Mouse (Mus musculus) G1E (cell line): ENCODE results near the gene Trmu. TPM values are rescaled to one million over a fixed set of nuclear protein-coding genes. Genes with fewer than 3 reads are reported as not detected.
"Not testable (repeated sequence)": the region's sequence is repeated elsewhere in the genome, so short reads cannot be mapped to it uniquely, and the experiment has no call there.

Source experiments
- ATAC-seq: 2 replicates; pipeline ENCODE4 v1.8.0; 2016; ENCODE audit warnings: mild to moderate bottlenecking; ENCODE audit not compliant: insufficient number of reproducible peaks, poor library complexity, low FRiP score, severe bottlenecking; ENCODE audit errors: extremely low read depth
- DNase-seq: peaks from one replicate; pipeline ENCODE4 v3.0.0; 2012; ENCODE audit warnings: low spot score
- H3K27me3 ChIP-seq: 2 replicates; pipeline ENCODE4 v1.6.1; 2012; ENCODE audit warnings: mild to moderate bottlenecking, low read length, inconsistent platforms; ENCODE audit not compliant: insufficient read depth
- H3K36me3 ChIP-seq: replicated peaks from 2 replicates; pipeline ENCODE3; 2012; ENCODE audit warnings: mild to moderate bottlenecking, inconsistent platforms
- H3K4me1 ChIP-seq: 2 replicates; pipeline ENCODE4 v1.6.1; 2012; ENCODE audit warnings: low read depth, low read length, inconsistent platforms, mixed read lengths; ENCODE audit not compliant: insufficient read depth
- H3K4me3 ChIP-seq: 2 replicates; pipeline ENCODE4 v1.5.1; 2012; ENCODE audit warnings: low read depth, mild to moderate bottlenecking, inconsistent platforms, low read length, moderate library complexity, mixed read lengths
- H3K9me3 ChIP-seq: replicated peaks from 2 replicates; pipeline ENCODE4 v1.6.1; 2012; ENCODE audit warnings: inconsistent platforms
- CTCF ChIP-seq: IDR thresholded peaks from 2 replicates; pipeline ENCODE4 v1.5.1; 2012; ENCODE audit warnings: low read depth, low read length, inconsistent platforms, mixed read lengths
- GATA1 ChIP-seq: IDR thresholded peaks from 2 replicates; pipeline ENCODE4 v1.6.1; 2012; ENCODE audit warnings: borderline replicate concordance, low read length, inconsistent platforms, mixed read lengths
- GATA2 ChIP-seq: IDR thresholded peaks from 2 replicates; pipeline ENCODE4 v1.6.1; 2012; ENCODE audit warnings: low read depth, low read length, inconsistent platforms, borderline replicate concordance
- POLR2AphosphoS5 ChIP-seq: IDR thresholded peaks from 2 replicates; pipeline ENCODE4 v1.6.1; 2012; ENCODE audit warnings: low read depth, low read length, inconsistent platforms; ENCODE audit not compliant: insufficient replicate concordance
- TAL1 ChIP-seq: conservative IDR thresholded peaks from 2 replicates; pipeline ENCODE4 v1.6.1; 2012; ENCODE audit warnings: low read depth, low read length, inconsistent platforms, mixed read lengths
- polyA plus RNA-seq: library from polyadenylated mRNA; stranded (reverse); fragments of >175 nt; gene quantifications from 2 replicates; pipeline ENCODE4 v1.2.3, GENCODE M21; 2012
- total RNA-seq, 2 experiments: library from RNA; stranded (forward) in 1 of 2; stranded (reverse) in 1 of 2; fragments of 200-1000 nt in 1 of 2; fragments of >200 nt in 1 of 2; fragmentation: Nextera tagmentation in 1 of 2; gene quantifications; 2 replicates each; pipeline ENCODE4 v1.2.3; 2014 to 2017

Gene Trmu
- total and polyA plus RNA-seq, 3 experiments: 10.6 to 41.1 (median 30.5) TPM

DNA sequence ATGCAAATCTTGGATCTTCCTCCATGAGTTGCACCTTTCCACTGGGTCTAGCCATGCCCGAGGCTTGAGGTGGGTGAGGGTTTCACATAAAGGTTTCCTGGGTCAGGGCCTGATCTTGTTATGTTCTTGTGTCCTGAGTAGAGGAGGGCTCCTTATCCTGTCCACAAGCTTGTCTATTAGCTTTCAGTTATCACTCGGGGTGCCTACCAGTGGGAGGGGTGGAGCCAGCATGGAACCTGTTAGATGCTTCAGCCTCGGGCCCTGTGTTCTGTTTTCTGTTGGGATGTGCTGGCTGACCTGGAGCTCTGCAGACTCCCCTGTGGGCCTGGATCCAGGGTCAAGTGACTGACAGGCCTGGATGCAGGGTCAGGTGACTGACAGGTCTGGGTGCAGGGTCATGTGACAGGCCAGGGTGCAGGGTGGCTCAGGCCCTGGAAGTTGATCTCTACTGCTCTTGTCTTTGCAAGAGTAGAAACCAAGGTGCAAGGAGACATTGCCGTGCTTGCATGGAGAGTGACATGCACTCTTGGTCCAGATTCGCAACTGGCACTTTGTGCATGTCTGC lies 37.2 kb upstream of the Trmu start:
- ATAC-seq (no peak), DNase-seq (no peak)
- H3K4me1 ChIP-seq: peaks cover 7% of the 10 kb centered on the region; the same call in 1 of the 2 replicates
- TF ChIP-seq GATA2 (no peak), CTCF (no peak), TAL1 (no peak), POLR2AphosphoS5 (no peak), GATA1 (no peak)
- no peaks in the 10 kb centered on the region for H3K9me3 ChIP-seq
- no peaks in the 10 kb centered on the region for H3K27me3 ChIP-seq
- H3K4me3 ChIP-seq: no peak overlapping the region
- H3K36me3 ChIP-seq: peaks cover 26% of the 10 kb centered on the region

DNA sequence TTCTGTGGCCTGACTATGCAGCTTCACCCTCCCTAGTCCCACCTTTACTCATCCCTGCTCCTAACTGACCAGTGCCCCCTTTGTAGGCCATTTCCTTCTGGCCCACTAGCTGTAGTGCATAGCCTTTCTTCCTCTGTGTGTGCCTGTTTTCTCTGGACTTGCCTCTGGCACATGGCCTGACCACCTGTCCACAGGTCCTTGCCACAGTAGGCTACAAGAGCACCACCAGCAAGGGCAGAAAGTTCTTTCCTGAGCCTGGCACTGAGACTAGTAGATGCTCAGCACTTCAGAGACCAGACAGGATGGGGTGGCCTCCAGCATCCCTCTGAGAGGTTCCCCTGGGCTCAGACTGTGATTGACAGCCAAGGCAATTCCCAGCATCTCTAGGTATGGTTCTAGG lies 34.0 kb upstream of the Trmu start:
- no peaks in the 10 kb centered on the region for H3K9me3 ChIP-seq
- H3K4me3 ChIP-seq: no peak overlapping the region
- DNase-seq (no peak), ATAC-seq (no peak)
- no peaks in the 10 kb centered on the region for H3K27me3 ChIP-seq
- H3K36me3 ChIP-seq: peaks cover 25% of the 10 kb centered on the region
- no peak for TF ChIP-seq TAL1
- TF ChIP-seq GATA2: no peak
- TF ChIP-seq POLR2AphosphoS5: no peak
- no peak for TF ChIP-seq CTCF
- TF ChIP-seq GATA1: no peak
- H3K4me1 ChIP-seq: peaks cover 5% of the 10 kb centered on the region; the same call in 1 of the 2 replicates

DNA sequence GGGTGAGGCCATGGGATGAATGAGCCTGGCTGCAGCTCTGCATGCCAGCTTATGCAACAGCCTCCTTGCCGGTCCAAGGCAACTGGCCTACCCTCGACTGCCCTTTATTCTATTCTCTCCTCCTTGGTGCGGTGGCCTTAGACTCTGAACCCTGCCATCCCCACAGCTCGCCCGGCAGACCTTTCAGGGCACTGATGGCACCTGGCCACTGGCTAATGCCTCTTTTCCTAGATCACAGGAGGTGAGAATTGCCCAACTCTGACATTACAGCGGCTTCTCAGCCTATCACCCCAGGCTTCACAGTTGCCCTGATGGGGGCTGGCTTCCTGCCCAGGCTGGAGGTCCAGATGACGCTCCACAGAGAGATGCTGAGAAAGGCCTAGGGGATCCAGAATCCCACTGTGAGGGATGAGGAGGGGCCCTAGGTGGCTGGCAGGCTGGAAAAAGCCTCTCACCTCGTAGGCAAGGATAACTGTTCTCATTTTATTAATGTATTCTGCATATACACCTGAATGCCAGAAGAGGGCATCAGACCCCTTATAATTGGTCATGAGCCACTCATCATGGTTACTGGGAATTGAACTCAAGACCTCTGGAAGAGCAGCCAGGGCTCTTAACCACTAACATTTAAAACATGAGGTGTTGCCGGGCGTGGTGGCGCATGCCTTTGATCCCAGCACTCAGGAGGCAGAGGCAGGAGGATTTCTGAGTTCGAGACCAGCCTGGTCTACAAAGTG lies 27.3 kb upstream of the Trmu start:
- ATAC-seq (no peak), DNase-seq (no peak)
- Histone ChIP-seq H3K27me3 (no peaks in the 10 kb centered on the region; the same call in 1 of the 2 replicates), H3K9me3 (no peaks in the 10 kb centered on the region), H3K4me3 (no peak overlapping the region), H3K36me3 (peaks cover 23% of the 10 kb centered on the region), H3K4me1 (peaks cover 13% of the 10 kb centered on the region)
- TF ChIP-seq GATA1: no peak
- TF ChIP-seq TAL1: no peak
- no peak for TF ChIP-seq POLR2AphosphoS5
- no peak for TF ChIP-seq GATA2
- TF ChIP-seq CTCF: 0 out of 2 replicates have a peak, but pooled peaks have one; percentile 25

DNA sequence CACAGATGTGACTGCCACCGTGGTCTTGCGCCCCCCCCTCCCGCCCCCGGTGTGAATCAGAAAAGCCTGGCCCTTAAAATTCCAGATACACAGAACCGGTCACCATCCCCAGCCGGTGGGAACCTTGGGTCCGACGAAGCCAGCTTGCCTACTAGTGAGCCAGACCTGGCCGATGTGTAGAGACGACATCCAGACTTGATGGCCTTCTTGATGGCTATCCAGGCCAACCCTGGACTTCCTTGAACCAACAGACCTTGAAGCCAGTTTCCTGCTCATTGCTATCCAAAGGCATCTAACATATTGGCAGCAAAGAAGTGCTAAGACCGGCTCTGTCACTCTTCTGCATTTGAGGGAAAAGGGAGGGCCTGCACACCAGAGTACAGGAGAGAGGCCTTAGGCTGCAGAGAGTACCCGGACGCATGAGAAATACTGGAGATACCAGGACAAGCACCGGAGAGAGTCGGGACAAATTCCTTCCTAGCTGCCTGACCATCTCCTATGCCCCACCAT lies 20.1 kb upstream of the Trmu start:
- peaks cover 41% of the 10 kb centered on the region for H3K36me3 ChIP-seq
- H3K4me3 ChIP-seq: peak overlapping the region; percentile 89
- no peak for TF ChIP-seq GATA2
- TF ChIP-seq TAL1: no peak
- TF ChIP-seq POLR2AphosphoS5: no peak; the same call in 1 of the 2 replicates
- no peak for TF ChIP-seq CTCF
- TF ChIP-seq GATA1: no peak
- H3K4me1 ChIP-seq: peaks cover 54% of the 10 kb centered on the region
- DNase-seq (peak; percentile 23), ATAC-seq (peak; percentile 24; the same call in 1 of the 2 replicates)
- H3K9me3 ChIP-seq: no peaks in the 10 kb centered on the region
- no peaks in the 10 kb centered on the region; the same call in 1 of the 2 replicates for H3K27me3 ChIP-seq

DNA sequence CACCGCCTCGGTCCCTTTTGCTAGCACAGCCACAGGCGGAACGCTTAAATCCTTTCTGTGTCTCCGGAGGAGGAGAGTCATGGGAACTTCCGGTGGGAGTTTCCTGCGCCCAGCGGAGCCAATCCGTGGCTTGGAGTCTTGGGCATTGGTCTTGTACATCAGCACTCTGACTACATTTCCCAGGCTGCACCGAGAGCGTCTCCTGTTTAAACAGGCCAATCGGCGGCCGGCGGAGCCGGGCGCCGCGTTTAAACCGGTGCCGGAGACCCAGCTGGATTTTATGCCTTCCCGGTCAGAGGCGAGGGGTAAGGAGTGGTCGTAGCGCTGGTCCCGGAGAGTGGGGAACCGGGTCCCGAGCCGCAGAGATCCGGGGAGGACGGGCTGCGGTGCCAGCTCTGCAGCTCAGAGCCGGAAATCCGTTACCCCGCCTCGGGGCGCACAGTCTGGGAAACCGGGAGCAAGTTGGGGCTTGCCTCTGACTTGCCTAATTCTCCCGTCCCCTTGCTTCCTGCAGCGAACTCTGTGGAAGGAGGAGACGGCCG lies 19.6 kb upstream of the Trmu start, which contains the start of gene Gtse1:
Gene Gtse1 (plus strand): TSS at position 256 of the 542 bp plus-strand sequence.
- Histone ChIP-seq H3K9me3 (no peaks in the 10 kb centered on the region), H3K4me3 (peak within 1 kb of the TSS; percentile 89), H3K27me3 (no peaks in the 10 kb centered on the region; the same call in 1 of the 2 replicates), H3K36me3 (peaks cover 43% of the 10 kb centered on the region), H3K4me1 (peaks cover 59% of the 10 kb centered on the region)
- TF ChIP-seq CTCF (no peak), GATA2 (no peak), TAL1 (no peak), POLR2AphosphoS5 (no peak), GATA1 (no peak)
- peak; percentile 96 for DNase-seq
- peak; percentile 99 for ATAC-seq

DNA sequence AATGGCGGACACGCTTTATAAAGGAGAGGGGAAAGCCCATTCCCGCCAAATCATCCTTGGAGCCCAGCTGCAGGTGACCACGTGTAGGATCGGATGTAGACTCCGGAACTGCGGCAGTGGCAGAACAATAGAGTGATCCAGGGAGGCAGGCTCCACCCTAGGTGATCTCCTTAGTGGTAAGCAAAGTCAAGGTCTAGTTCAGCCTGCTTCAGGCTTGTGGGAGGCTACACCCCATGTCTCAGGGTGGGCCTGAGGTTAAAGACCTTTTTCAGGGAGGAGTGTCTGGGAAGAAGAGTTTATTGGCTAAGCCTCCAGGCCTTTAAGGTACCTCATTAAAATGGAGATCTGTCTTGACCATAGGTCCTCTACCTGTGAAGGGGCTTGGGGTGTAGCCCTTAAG lies 13.2 kb upstream of the Trmu start:
- ATAC-seq, H3K27me3 ChIP-seq, DNase-seq, H3K4me3 ChIP-seq, H3K9me3 ChIP-seq: not testable (repeated sequence)
- Histone ChIP-seq H3K36me3 (peaks cover 97% of the 10 kb centered on the region), H3K4me1 (peaks cover 74% of the 10 kb centered on the region)

DNA sequence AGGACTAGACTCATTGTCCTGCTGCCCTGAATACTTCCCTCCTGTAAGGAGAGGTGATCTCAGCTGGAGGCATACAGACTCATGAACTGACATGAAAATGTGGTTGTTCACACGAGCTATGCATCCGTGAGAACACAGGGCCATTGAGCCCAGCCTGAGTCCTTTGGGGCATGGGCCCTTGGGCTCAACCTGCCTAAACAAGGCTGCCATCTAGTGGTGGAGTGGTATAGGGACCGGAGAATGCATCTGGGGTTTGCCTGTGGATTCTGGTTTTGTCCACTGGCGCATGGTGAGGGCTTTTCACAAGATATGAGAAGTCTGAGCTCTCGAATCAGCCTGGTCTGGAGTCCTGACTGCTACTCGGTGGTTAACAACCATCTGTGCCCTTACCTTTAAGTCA lies 11.4 kb upstream of the Trmu start:
- Histone ChIP-seq H3K27me3 (no peaks in the 10 kb centered on the region), H3K9me3 (no peaks in the 10 kb centered on the region), H3K4me1 (peaks cover 57% of the 10 kb centered on the region), H3K4me3 (no peak overlapping the region), H3K36me3 (peaks cover 98% of the 10 kb centered on the region)
- ATAC-seq (peak; percentile 62; the same call in 1 of the 2 replicates), DNase-seq (peak; percentile 63)
- TF ChIP-seq CTCF (peak; percentile 95), TAL1 (no peak), GATA2 (no peak), POLR2AphosphoS5 (no peak), GATA1 (no peak)
